ENCODE assay signal across 28 mouse cellular contexts in genomic region chr7:144985100-144985499, GRCm38 (mm10).
"Had no signal": no experiment of that assay in that cellular context is flagged by ENCODE, and none has a peak within 500 bp of the region (broad histone marks: within the 10 kb centered on the region; RNA-seq: fewer than 3 reads in every experiment).

No protein-coding gene starts in this region.

- H3K4me1 ChIP-seq: embryonic facial prominence, embryonic 12.5 days; embryonic facial prominence, embryonic 15.5 days; forebrain, embryonic 12.5 days; forebrain, embryonic 13.5 days; forebrain, embryonic 15.5 days had no signal

- H3K9me3 ChIP-seq: embryonic facial prominence, embryonic 10.5 days; embryonic facial prominence, embryonic 12.5 days; embryonic facial prominence, embryonic 13.5 days; embryonic facial prominence, embryonic 15.5 days; forebrain, embryonic 10.5 days; forebrain, embryonic 12.5 days; forebrain, embryonic 13.5 days; forebrain, embryonic 15.5 days had no signal

- ATAC-seq: forebrain, embryonic 13.5 days; forebrain, embryonic 14.5 days; forebrain, embryonic 15.5 days; forebrain, embryonic 16.5 days; forebrain, postnatal 0 days had no signal

- H3K27ac ChIP-seq: embryonic facial prominence, embryonic 10.5 days; embryonic facial prominence, embryonic 12.5 days; embryonic facial prominence, embryonic 13.5 days; embryonic facial prominence, embryonic 15.5 days; forebrain, embryonic 10.5 days; forebrain, embryonic 12.5 days; forebrain, embryonic 13.5 days; forebrain, embryonic 15.5 days; heart, adult 2 months had no signal

- H3K4me2 ChIP-seq: embryonic facial prominence, embryonic 12.5 days; embryonic facial prominence, embryonic 13.5 days; embryonic facial prominence, embryonic 15.5 days; forebrain, embryonic 12.5 days; forebrain, embryonic 13.5 days; forebrain, embryonic 15.5 days had no signal

- H3K4me3 ChIP-seq: embryonic facial prominence, embryonic 10.5 days; embryonic facial prominence, embryonic 12.5 days; embryonic facial prominence, embryonic 13.5 days; embryonic facial prominence, embryonic 15.5 days; erythroblast, embryonic 14.5 days; forebrain, embryonic 10.5 days; forebrain, embryonic 12.5 days; forebrain, embryonic 13.5 days; forebrain, embryonic 15.5 days; heart, adult 2 months had no signal

- H3K9ac ChIP-seq: embryonic facial prominence, embryonic 12.5 days; embryonic facial prominence, embryonic 13.5 days; embryonic facial prominence, embryonic 15.5 days; forebrain, embryonic 12.5 days; forebrain, embryonic 13.5 days; forebrain, embryonic 15.5 days; forebrain, postnatal 0 days had no signal

- DNase-seq: cerebellum, adult 18-20 months; cerebellum, adult 2 months; cerebellum, adult 8-10 months; cerebellum, adult 9-10 months; cerebellum, adult 9-11 months; cerebellum, postnatal 14 days; cerebellum, postnatal 25 days; cerebellum, postnatal 36 days; embryo, embryonic 11 days; forebrain, postnatal 0 days; gastrocnemius, postnatal 10 days; gastrocnemius, postnatal 14 days; gastrocnemius, postnatal 25 days; gastrocnemius, postnatal 36 days; heart, adult 11 months; heart, adult 18-20 months; heart, adult 2 months had no signal

- H3K36me3 ChIP-seq: embryonic facial prominence, embryonic 10.5 days; embryonic facial prominence, embryonic 12.5 days; embryonic facial prominence, embryonic 13.5 days; embryonic facial prominence, embryonic 15.5 days; forebrain, embryonic 10.5 days; forebrain, embryonic 12.5 days; forebrain, embryonic 15.5 days had no signal

- H3K27me3 ChIP-seq: embryonic facial prominence, embryonic 12.5 days; embryonic facial prominence, embryonic 13.5 days; embryonic facial prominence, embryonic 15.5 days; forebrain, embryonic 12.5 days; forebrain, embryonic 13.5 days; forebrain, embryonic 15.5 days had no signal
